Mouse (Mus musculus) heart, embryonic 10.5 days (tissue): ENCODE measurements around the gene Gramd4. TPM values are rescaled to one million over a fixed set of nuclear protein-coding genes. Genes with fewer than 3 reads are reported as not detected.
A peak's percentile ranks its signal among the peaks of the same experiment; 100 is the strongest.
"Not testable (repeated sequence)": the region's sequence is repeated elsewhere in the genome, so short reads cannot be mapped to it uniquely, and the experiment has no call there.

ENCODE experiments used
- DNase-seq: peaks from one replicate; pipeline ENCODE4 v3.0.0-alpha.2; 2017; ENCODE audit warnings: low spot score
- H3K27ac ChIP-seq: fragments of 300-500 bp; sonication (generic); 2 replicates; pipeline ENCODE4 v1.5.1; 2016; ENCODE audit warnings: mild to moderate bottlenecking
- H3K27me3 ChIP-seq: fragments of 300-500 bp; sonication (generic); 2 replicates; pipeline ENCODE4 v1.6.1; 2016; ENCODE audit warnings: mild to moderate bottlenecking; ENCODE audit not compliant: poor library complexity, insufficient read depth, severe bottlenecking
- H3K36me3 ChIP-seq: fragments of 300-500 bp; sonication (generic); 2 replicates; pipeline ENCODE4 v1.6.1; 2016; ENCODE audit warnings: mild to moderate bottlenecking, moderate library complexity
- H3K4me1 ChIP-seq: fragments of 300-500 bp; sonication (generic); 2 replicates; pipeline ENCODE4 v1.6.1; 2016; ENCODE audit warnings: mild to moderate bottlenecking
- H3K4me3 ChIP-seq: fragments of 300-500 bp; sonication (generic); 2 replicates; pipeline ENCODE4 v1.5.1; 2016; ENCODE audit warnings: mild to moderate bottlenecking, moderate library complexity
- H3K9me3 ChIP-seq: fragments of 300-500 bp; sonication (generic); 2 replicates; pipeline ENCODE4 v1.6.1; 2016; ENCODE audit warnings: mild to moderate bottlenecking, moderate library complexity
- WGBS: fragments of 180-500 bp; shearing (Covaris S2); methylation state at CpG from one replicate; pipeline ENCODE4 v1.1.7; 2016; 5-methylcytosine and 5-hydroxymethylcytosine counted together
- polyA plus RNA-seq: library from polyadenylated mRNA; unstranded; fragments of >200 nt; fragmentation: Nextera tagmentation; extraction: Ambion mirVana; gene quantifications from 2 replicates; pipeline ENCODE4 v1.2.1, GENCODE M21; 2016

The Gramd4 gene
- polyA plus RNA-seq, 1 experiment from 2014 or later: 9.6 TPM

GRCm38 (mm10) chr15:86089091-86089744 is 31.7 kb downstream of the Gramd4 start:
- 66% methylated on average over 13 of the region's 13 CpGs for WGBS
- Histone ChIP-seq H3K27ac (peak overlapping the region; percentile 73), H3K4me1 (peaks cover 58% of the 10 kb centered on the region), H3K27me3 (no peaks in the 10 kb centered on the region), H3K4me3 (no peak overlapping the region), H3K9me3 (no peaks in the 10 kb centered on the region), H3K36me3 (0 out of 2 replicates have a peak, but pooled peaks cover 4% of the 10 kb centered on the region)
- DNase-seq: no peak

- DNase-seq: no peak
- Histone ChIP-seq H3K27me3 (no peaks in the 10 kb centered on the region), H3K27ac (peak overlapping the region; percentile 73), H3K4me1 (peaks cover 57% of the 10 kb centered on the region), H3K4me3 (0 out of 2 replicates have a peak overlapping the region, but pooled peaks have one; percentile 10), H3K9me3 (no peaks in the 10 kb centered on the region), H3K36me3 (0 out of 2 replicates have a peak, but pooled peaks cover 4% of the 10 kb centered on the region)
- 44% methylated on average over 11 of the region's 11 CpGs for WGBS
Observed at GRCm38 (mm10) chr15:86089991-86090529, 32.6 kb downstream of the Gramd4 start.

GRCm38 (mm10) chr15:86090578-86090977 is 33.1 kb downstream of the Gramd4 start:
- Histone ChIP-seq H3K4me3 (no peak overlapping the region), H3K27ac (peak overlapping the region; percentile 73), H3K27me3 (no peaks in the 10 kb centered on the region), H3K36me3 (0 out of 2 replicates have a peak, but pooled peaks cover 4% of the 10 kb centered on the region), H3K4me1 (peaks cover 52% of the 10 kb centered on the region), H3K9me3 (no peaks in the 10 kb centered on the region)
- 89% methylated on average over 8 of the region's 8 CpGs for WGBS
- no peak for DNase-seq

DNA sequence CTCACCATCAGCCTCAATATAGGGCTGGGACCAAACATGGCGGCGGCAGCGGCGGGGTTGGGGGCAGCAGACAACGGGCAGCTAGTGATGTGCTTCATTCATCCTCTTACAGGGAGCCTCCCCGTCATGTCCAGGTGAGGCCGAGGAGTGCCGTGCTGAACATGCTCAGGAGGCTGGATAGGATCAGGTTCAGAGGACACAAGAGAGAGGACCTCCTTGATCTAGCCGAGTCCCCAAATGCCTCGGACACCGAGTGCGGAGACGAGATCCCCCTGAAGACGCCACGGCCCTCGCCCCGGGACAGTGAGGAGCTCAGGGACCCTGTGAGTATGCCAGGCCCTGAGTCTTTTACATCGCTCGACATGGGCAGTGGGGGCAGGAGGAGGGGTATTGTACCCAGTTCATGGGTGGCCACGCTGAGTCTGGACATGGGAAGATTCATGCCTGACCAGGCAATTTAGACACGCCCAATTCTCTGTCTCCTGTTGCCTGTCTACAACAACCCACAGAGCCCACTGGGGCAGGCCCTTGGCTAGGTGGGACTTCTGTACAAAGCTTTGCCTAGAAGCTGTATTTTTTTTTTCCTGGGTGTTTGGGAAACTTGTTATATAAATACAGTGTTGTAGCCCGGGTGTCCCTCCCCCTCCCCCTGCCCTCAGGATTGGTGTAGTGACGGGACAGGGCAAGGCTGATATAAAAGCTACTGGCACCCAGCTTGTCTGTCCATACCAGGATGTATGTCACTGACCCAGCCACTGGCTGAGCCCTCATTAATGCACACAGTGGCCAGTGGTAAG is 33.9 kb downstream of the Gramd4 start:
- WGBS: 93% methylated on average over 23 of the region's 23 CpGs
- no peaks in the 10 kb centered on the region for H3K27me3 ChIP-seq
- H3K4me1 ChIP-seq: peaks cover 46% of the 10 kb centered on the region
- no peak for DNase-seq
- H3K4me3 ChIP-seq: no peak overlapping the region
- no peaks in the 10 kb centered on the region for H3K9me3 ChIP-seq
- H3K27ac ChIP-seq: no peak overlapping the region; the same call in 1 of the 2 replicates
- peaks cover 8% of the 10 kb centered on the region; the same call in 1 of the 2 replicates for H3K36me3 ChIP-seq

GRCm38 (mm10) chr15:86091998-86092670 is 34.6 kb downstream of the Gramd4 start:
- H3K27me3 ChIP-seq: no peaks in the 10 kb centered on the region
- H3K9me3 ChIP-seq: no peaks in the 10 kb centered on the region
- H3K36me3 ChIP-seq: peaks cover 9% of the 10 kb centered on the region; the same call in 1 of the 2 replicates
- WGBS: 89% methylated on average over 12 of the region's 12 CpGs
- H3K4me3 ChIP-seq: no peak overlapping the region
- H3K4me1 ChIP-seq: peaks cover 40% of the 10 kb centered on the region
- no peak overlapping the region for H3K27ac ChIP-seq
- no peak for DNase-seq

- no peak overlapping the region for H3K4me3 ChIP-seq
- H3K36me3 ChIP-seq: peaks cover 9% of the 10 kb centered on the region; the same call in 1 of the 2 replicates
- no peak for DNase-seq
- H3K27me3 ChIP-seq: no peaks in the 10 kb centered on the region
- 63% methylated on average over 1 of the region's 1 CpGs for WGBS
- peaks cover 31% of the 10 kb centered on the region for H3K4me1 ChIP-seq
- H3K9me3 ChIP-seq: no peaks in the 10 kb centered on the region
- no peak overlapping the region for H3K27ac ChIP-seq
Observed at GRCm38 (mm10) chr15:86093236-86093635, 35.7 kb downstream of the Gramd4 start.

DNA sequence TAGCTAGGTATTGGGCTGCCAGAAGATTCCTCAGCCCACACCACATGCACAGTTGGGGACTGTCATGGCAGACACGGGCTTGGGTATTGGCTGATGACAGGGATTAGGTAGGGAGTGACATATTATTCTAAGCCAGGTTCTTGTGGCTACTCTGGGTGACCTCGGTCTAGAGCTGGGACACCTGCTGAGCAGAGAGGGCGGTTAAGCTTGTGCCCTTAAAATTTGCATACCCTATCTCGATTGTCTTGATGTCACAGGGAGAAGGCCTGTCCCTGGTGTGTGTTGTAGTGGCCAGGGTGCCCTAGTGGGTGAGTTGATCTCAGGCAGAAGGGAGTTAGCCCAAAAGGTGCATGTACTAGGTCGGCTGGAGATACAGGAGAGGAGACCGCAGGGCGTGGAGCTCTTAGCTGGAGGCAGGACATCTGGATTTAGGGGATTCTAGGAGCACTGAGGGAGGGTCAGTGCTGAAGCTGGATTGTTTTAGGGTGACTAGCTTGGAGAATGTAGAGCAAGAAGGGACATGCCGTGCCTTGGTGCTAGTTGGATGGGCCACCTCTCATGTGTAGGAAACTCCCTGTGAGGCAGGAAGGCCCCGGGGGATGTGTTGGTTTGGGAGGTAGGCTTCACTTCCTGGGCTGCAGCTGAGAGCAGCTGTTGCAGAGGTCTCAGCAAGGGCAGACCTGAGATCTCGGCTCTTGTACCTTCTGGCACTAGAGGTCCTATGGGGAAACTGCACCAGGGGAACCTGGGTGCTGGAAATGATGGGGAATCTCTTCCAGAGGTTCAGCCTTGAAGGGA is 37.0 kb downstream of the Gramd4 start:
- DNase-seq: no peak
- no peaks in the 10 kb centered on the region for H3K27me3 ChIP-seq
- H3K9me3 ChIP-seq: no peaks in the 10 kb centered on the region
- peaks cover 9% of the 10 kb centered on the region; the same call in 1 of the 2 replicates for H3K36me3 ChIP-seq
- H3K27ac ChIP-seq: 0 out of 2 replicates have a peak overlapping the region, but pooled peaks have one; percentile 19
- peaks cover 33% of the 10 kb centered on the region for H3K4me1 ChIP-seq
- WGBS: 66% methylated on average over 10 of the region's 10 CpGs
- H3K4me3 ChIP-seq: no peak overlapping the region

GRCm38 (mm10) chr15:86095722-86096603 is 38.5 kb downstream of the Gramd4 start:
- H3K27me3 ChIP-seq: no peaks in the 10 kb centered on the region
- peaks cover 13% of the 10 kb centered on the region; the same call in 1 of the 2 replicates for H3K36me3 ChIP-seq
- peaks cover 29% of the 10 kb centered on the region for H3K4me1 ChIP-seq
- peak overlapping the region; percentile 23; the same call in 1 of the 2 replicates for H3K27ac ChIP-seq
- no peak overlapping the region for H3K4me3 ChIP-seq
- 88% methylated on average over 17 of the region's 17 CpGs for WGBS
- H3K9me3 ChIP-seq: no peaks in the 10 kb centered on the region
- DNase-seq: no peak

GRCm38 (mm10) chr15:86096604-86097020 is 39.1 kb downstream of the Gramd4 start:
- H3K9me3 ChIP-seq, H3K4me3 ChIP-seq, DNase-seq, H3K27me3 ChIP-seq: not testable (repeated sequence)
- Histone ChIP-seq H3K36me3 (peaks cover 13% of the 10 kb centered on the region; the same call in 1 of the 2 replicates), H3K4me1 (peaks cover 31% of the 10 kb centered on the region), H3K27ac (peak overlapping the region; percentile 23; the same call in 1 of the 2 replicates)
- WGBS: 93% methylated on average over 5 of the region's 5 CpGs

DNA sequence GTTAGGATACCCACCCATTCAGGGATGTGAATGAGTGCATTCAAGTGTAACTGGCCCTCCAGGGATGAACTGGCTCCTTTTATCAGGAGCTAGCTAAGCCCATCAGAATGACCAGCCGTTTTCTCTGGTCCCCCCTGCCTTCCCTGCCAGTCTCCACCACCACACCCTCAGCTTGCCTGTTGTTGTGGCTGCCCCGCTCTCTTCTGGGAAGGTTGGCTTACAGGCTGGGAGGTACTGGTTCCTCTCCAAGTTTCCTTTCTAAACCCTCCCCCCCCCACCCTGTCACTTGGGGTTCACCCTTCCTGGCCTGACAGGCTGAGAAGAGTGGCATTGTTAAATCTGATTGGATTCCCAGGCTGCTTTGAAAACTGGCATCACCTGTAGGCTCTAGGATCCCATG is 40.4 kb downstream of the Gramd4 start:
- Histone ChIP-seq H3K27me3 (no peaks in the 10 kb centered on the region), H3K4me1 (peaks cover 33% of the 10 kb centered on the region), H3K9me3 (no peaks in the 10 kb centered on the region), H3K36me3 (peaks cover 16% of the 10 kb centered on the region; the same call in 1 of the 2 replicates), H3K27ac (no peak overlapping the region), H3K4me3 (no peak overlapping the region)
- WGBS: 57% methylated on average over 2 of the region's 2 CpGs
- no peak for DNase-seq

- WGBS: 71% methylated on average over 9 of the region's 9 CpGs
- Histone ChIP-seq H3K4me1 (peaks cover 53% of the 10 kb centered on the region), H3K4me3 (no peak overlapping the region), H3K9me3 (no peaks in the 10 kb centered on the region), H3K27me3 (no peaks in the 10 kb centered on the region), H3K27ac (no peak overlapping the region), H3K36me3 (peaks cover 10% of the 10 kb centered on the region; the same call in 1 of the 2 replicates)
- no peak for DNase-seq
Observed at GRCm38 (mm10) chr15:86101585-86101984, 44.1 kb downstream of the Gramd4 start.
